Mouse (Mus musculus) v-Abl transformed pro-B cells (cell line): ENCODE measurements around the gene Gm17019.
"Not testable (repeated sequence)": the region's sequence is repeated elsewhere in the genome, so short reads cannot be mapped to it uniquely, and the experiment has no call there.

Experiments used
- in situ Hi-C, 2 experiments: fragments of 400-800 bp; cut with MboI; formaldehyde crosslinking; loops; one replicate each; pipeline ENCODE4 v1.15.1; 2025; ENCODE audit not compliant: unreplicated experiment in 2 of 2

Gene Gm17019

DNA sequence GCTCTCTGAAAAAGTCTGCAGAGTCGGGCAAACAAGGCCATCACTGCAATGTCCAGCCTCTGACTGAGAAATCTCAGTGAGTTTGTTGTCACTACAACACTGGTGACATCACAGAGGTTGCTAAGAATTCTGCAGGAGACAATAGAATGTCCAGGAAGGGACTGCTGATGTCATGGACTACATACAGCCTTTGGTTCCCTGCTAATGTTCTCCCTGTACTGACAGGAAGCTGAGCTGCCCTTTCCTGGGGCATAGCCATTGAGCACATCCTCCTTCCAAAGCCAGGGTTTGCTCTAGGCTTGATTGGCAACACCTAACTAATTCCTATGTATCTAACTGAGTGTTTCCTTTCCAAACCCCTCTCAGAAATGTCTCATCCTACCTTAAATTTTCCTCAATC, at the start of gene Gm17019:
TSS of gene Gm17019 (minus strand) at position 101 of the 400 bp plus-strand sequence.
- in situ Hi-C loops = not testable (repeated sequence)

DNA sequence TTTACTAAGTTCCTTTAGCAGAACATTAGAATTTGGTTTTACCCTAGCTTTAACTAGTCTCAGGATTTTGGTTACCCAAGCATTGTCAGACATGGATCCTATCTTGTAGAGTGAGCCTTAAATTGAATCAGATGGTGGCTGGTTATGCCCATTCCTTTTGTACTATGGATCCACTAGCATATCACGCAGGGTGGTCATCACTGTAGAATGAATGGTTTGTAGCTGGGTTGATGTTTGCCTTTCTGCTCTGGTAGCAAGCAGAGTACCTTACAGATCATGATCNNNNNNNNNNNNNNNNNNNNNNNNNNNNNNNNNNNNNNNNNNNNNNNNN, 29.6 kb upstream of the Gm17019 start:
- in situ Hi-C loops = not testable (repeated sequence)

DNA sequence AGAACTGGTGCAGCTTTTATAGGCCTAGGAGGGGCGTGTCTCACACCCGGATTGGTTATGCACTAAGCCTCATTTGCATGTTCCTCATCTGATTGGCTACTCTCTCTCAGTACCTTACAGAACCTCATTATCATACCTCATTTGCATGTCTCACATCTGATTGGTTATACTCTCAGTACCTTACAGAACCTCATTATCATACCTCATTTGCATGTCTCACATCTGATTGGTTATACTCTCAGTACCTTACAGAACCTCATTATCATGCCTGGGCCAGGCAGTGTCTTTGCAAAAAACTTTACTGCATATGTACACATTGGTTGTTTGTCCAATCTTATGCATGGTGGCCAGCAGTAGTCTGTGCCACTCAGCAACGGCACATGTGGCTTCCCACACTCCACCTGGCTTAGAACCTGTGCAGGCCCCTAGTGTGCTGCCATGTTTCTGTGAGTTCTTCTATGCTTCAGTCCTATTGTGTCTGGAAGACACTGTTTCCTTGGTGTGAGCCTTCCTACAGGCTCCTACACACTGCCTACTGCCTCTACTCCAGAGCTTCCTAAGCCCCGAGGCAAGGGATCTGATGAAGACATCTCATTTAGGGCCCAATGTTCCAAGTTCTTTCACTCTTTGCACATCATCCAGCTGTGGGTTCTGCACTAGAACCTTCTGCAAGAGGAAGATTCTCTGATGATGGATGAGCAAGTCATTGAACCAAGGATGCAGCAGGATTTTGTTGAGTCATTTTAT, 29.0 kb upstream of the Gm17019 start:
- in situ Hi-C loops = not testable (repeated sequence)

DNA sequence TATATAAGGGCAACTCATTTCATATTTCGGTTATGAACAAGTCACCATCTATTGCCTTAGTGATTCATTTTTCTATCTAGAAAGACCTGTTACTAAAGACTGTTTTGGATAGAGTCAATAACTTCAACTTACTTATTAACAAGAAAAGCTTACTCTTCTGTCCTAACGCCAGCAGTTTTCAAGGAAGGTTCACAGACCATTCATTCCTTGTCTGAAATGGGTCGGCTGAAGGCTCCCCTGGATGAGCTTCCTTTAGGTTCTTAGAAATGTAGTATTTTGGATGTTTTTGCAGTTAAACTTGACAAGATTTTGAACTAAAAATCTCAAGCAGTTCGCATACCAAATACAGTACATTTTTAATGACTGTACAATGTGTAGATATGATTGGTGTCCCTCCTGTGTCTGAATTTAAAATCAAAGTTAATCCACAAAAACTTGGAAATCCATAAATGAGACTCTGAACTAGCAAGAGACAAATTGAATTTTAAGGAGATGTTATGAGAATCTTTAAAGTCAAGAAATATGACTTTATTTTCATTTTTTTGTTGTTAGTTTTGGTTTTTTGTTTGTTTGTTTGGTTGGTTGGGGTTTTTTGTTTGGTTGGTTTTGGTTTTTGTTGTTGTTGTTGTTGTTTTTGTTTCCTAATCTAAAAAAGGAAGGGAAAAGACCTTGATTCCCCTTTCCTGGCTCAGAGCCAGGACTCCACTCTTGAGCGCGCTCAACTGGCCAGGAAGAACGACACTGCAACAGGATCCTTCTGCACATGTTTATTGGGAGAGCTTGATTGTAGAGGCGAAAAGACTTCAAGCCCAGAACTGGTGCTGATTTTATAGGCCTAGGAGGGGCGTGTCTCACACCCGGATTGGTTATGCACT, 21.6 kb upstream of the Gm17019 start:
- in situ Hi-C loops = not testable (repeated sequence)

- in situ Hi-C loops = not testable (repeated sequence)
Measured at GRCm38 (mm10) chr5:15053606-15053962, 20.8 kb upstream of the Gm17019 start.

DNA sequence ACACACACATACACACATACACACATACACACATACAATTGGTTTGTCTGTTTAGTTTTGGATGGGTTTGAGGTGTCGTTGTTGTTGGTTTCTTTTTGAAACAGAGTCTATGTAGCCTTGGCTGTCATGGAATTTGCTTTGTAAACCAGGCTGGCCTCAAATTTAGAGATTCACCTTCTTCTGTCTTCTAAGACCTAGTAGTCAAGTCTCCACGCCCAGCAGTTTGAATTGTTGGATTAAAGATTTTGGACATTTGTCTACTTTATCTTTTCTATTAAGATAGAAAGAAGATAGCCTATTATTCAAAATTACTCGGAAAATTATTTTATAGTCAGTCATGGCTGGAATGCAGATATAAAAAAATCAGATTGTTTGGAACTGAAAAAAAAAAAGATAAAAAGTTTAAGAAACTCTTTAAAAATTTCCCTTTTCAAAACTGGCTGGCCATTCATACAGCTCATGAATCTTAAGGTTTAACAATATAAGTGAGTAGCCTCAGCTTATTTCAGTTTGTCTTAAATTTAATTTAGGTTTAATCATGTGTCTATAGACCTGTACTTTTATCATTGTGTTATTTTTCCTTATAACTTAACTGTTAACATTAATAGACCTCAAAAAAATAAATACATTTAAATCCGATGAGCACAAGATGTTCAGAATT, 20.3 kb upstream of the Gm17019 start:
- in situ Hi-C loops = not testable (repeated sequence)

DNA sequence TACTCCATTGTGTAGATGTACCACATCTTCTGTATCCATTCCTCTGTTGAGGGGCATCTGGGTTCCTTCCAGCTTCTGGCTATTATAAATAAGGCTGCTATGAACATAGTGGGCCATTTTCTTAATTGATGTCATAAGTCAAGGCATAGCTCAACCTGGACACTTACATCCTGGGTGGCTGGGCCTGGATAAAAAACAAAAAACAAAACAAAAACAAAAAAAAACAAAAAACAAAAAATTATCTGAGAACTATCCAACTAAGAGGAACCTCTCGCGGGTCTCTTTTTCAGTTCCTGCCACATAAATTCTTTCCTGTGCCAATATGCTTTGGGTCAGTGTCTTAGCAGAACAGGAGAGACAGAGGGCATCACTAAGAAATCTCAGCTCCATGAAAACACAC, 18.0 kb upstream of the Gm17019 start:
- in situ Hi-C loops = not testable (repeated sequence)

DNA sequence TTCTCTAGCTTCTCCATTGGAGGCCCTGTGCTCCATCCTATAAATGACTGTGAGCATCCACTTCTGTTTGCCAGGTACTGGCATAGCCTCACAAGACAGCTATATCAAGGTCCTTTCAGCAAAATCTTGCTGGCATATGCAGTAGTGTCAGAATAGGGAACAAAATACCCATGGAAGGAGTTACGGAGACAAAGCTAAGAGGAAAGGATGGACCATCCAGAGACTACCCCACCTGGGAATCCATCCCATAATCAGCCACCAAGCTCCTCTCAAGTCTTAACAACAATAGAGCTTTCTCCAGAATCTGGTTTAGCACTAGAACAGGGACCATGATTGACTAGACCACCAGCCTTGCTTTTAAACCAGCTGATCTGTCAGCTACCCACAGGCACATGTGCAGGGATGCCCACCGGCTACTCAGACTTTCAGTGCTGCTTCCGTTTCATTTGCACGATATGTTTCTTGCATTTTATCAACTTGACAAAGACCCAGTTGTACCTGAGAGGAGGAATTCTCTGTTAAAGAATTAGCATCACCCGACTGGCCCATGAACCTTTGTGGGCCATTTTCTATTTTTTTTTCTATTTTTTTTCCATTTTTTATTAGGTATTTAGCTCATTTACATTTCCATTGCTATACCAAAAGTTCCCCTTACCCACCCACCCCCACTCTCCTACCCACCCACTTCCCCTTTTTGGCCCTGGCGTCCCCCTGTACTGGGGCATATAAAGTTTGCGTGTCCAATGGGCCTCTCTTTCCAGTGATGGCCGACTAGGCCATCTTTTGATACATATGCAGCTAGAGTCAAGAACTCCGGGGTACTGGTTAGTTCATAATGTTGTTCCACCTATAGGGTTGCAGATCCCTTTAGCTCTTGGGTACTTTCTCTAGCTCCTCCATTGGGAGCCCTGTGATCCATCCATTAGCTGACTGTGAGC, 12.3 kb upstream of the Gm17019 start:
- in situ Hi-C loops = not testable (repeated sequence)

GRCm38 (mm10) chr5:15040784-15041183, 8.0 kb upstream of the Gm17019 start:
- in situ Hi-C loops = not testable (repeated sequence)

DNA sequence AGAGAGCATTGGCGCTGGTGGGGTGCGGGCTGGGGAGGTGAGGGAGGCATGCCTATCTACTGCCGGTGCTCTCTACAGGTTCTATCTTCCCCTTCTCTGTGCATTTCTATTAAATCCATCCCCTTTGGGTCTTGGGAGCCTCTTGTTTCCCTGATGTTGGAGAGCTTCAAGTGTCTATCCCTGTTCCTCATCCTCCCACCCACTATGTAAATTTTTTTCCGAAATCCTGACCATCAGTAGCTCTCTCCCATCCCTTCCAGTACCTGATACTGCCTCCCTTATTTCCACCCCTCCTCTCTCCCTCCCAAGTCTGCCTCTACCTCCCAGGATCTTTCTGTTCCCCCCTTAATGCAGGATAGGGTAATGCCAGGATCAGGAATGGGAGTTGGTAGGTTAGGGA, 7.2 kb upstream of the Gm17019 start:
- in situ Hi-C loops = not testable (repeated sequence)

- in situ Hi-C loops = not testable (repeated sequence)
Measured at GRCm38 (mm10) chr5:15024316-15024715, 8.5 kb downstream of the Gm17019 start.

- in situ Hi-C loops = not testable (repeated sequence)
Measured at GRCm38 (mm10) chr5:15020067-15020466, 12.7 kb downstream of the Gm17019 start.

GRCm38 (mm10) chr5:15010639-15011582, 21.9 kb downstream of the Gm17019 start:
- in situ Hi-C loops = not testable (repeated sequence)

- in situ Hi-C loops = not testable (repeated sequence)
Measured at GRCm38 (mm10) chr5:15006907-15007306, 25.9 kb downstream of the Gm17019 start.

GRCm38 (mm10) chr5:15006288-15006687, 26.5 kb downstream of the Gm17019 start:
- in situ Hi-C loops = not testable (repeated sequence)

- in situ Hi-C loops = not testable (repeated sequence)
Measured at GRCm38 (mm10) chr5:15005584-15005983, 27.2 kb downstream of the Gm17019 start.

GRCm38 (mm10) chr5:15004569-15005562, 27.9 kb downstream of the Gm17019 start:
- in situ Hi-C loops = not testable (repeated sequence)

- in situ Hi-C loops = not testable (repeated sequence)
Measured at GRCm38 (mm10) chr5:14998077-14998476, 34.7 kb downstream of the Gm17019 start.
